Mouse (Mus musculus) R1 (cell line): Measurements from ENCODE around the gene Sult2b1.

ENCODE experiments used
- DNase-seq: peaks from one replicate; pipeline ENCODE4 v3.0.0-alpha.2; 2018; ENCODE audit warnings: low read depth, low spot score

Sult2b1 gene

GRCm38 (mm10) chr7:45801348-45801747 lies 16.9 kb upstream of the Sult2b1 start:
- peak; percentile 92 for DNase-seq

- peak; percentile 95 for DNase-seq
These were observed 16.2 kb upstream of the Sult2b1 start for GRCm38 (mm10) chr7:45800546-45801204.

- peak; percentile 91 for DNase-seq
These were observed 15.5 kb upstream of the Sult2b1 start for GRCm38 (mm10) chr7:45800001-45800400.

- DNase-seq = no peak
These were observed 14.5 kb upstream of the Sult2b1 start for GRCm38 (mm10) chr7:45798931-45799330.

- peak; percentile 55 for DNase-seq
These were observed 14.0 kb upstream of the Sult2b1 start for GRCm38 (mm10) chr7:45798511-45798836.

- DNase-seq = no peak
These were observed 13.4 kb upstream of the Sult2b1 start for GRCm38 (mm10) chr7:45797661-45798510.

- DNase-seq = no peak
These were observed 12.5 kb upstream of the Sult2b1 start for GRCm38 (mm10) chr7:45796950-45797349.

GRCm38 (mm10) chr7:45794971-45795370 lies 10.5 kb upstream of the Sult2b1 start:
- no peak for DNase-seq

- DNase-seq = no peak
These were observed 9.6 kb upstream of the Sult2b1 start for GRCm38 (mm10) chr7:45793969-45794585.

- no peak for DNase-seq
These were observed 8.8 kb upstream of the Sult2b1 start for GRCm38 (mm10) chr7:45793240-45793639.

GRCm38 (mm10) chr7:45791756-45792490 lies 7.5 kb upstream of the Sult2b1 start:
- DNase-seq = peak; percentile 73

GRCm38 (mm10) chr7:45790721-45791120 lies 6.3 kb upstream of the Sult2b1 start:
- DNase-seq = no peak

- DNase-seq = no peak
These were observed 3.2 kb upstream of the Sult2b1 start for GRCm38 (mm10) chr7:45787642-45788041.

- peak; percentile 99 for DNase-seq
These were observed 2.4 kb upstream of the Sult2b1 start for GRCm38 (mm10) chr7:45786661-45787413.

- peak; percentile 94 for DNase-seq
These were observed 1.7 kb upstream of the Sult2b1 start for GRCm38 (mm10) chr7:45786136-45786578.

- no peak for DNase-seq
These were observed 1.1 kb upstream of the Sult2b1 start for GRCm38 (mm10) chr7:45785388-45786135.

- DNase-seq = peak; percentile 84
These were observed 868 bp downstream of the Sult2b1 start, which contains the start of gene Lmtk3 for GRCm38 (mm10) chr7:45783511-45784091. Gene Lmtk3 (plus strand): TSS chr7:45783738.

GRCm38 (mm10) chr7:45782271-45782670 lies 2.2 kb downstream of the Sult2b1 start:
- no peak for DNase-seq

GRCm38 (mm10) chr7:45779081-45779641 lies 5.3 kb downstream of the Sult2b1 start:
- no peak for DNase-seq

- DNase-seq = no peak
These were observed 9.2 kb downstream of the Sult2b1 start for GRCm38 (mm10) chr7:45775237-45775636.
